Mouse (Mus musculus) bone marrow macrophage, adult 2 months (primary cell): ENCODE data around the gene Atp6ap1l. TPM values are rescaled to one million over a fixed set of nuclear protein-coding genes. Genes with fewer than 3 reads are reported as not detected.
A peak's percentile ranks its signal among the peaks of the same experiment; 100 is the strongest.
"Not testable (repeated sequence)": the region's sequence is repeated elsewhere in the genome, so short reads cannot be mapped to it uniquely, and the experiment has no call there.

Source experiments
- H3K27ac ChIP-seq: 2 replicates; pipeline ENCODE4 v1.5.1; 2012; ENCODE audit warnings: low read depth, low read length; ENCODE audit not compliant: insufficient read depth
- H3K4me1 ChIP-seq: 2 replicates; pipeline ENCODE4 v1.6.1; 2012; ENCODE audit warnings: low read length; ENCODE audit not compliant: control insufficient read depth, insufficient read depth
- H3K4me3 ChIP-seq: 2 replicates; pipeline ENCODE4 v1.5.1; 2012; ENCODE audit warnings: mild to moderate bottlenecking, low read length, moderate library complexity; ENCODE audit not compliant: insufficient read depth
- CTCF ChIP-seq: IDR thresholded peaks from 2 replicates; pipeline ENCODE4 v1.5.1; 2012; ENCODE audit warnings: low read depth, mild to moderate bottlenecking, low read length, moderate library complexity
- POLR2A ChIP-seq: IDR thresholded peaks from 2 replicates; pipeline ENCODE4 v1.6.1; 2012; ENCODE audit warnings: mild to moderate bottlenecking, low read depth, low read length, borderline replicate concordance
- polyA plus RNA-seq: library from polyadenylated mRNA; stranded (reverse); fragments of >200 nt; gene quantifications from 2 replicates; pipeline ENCODE4 v1.2.4, GENCODE M21; 2012; ENCODE audit not compliant: missing spikeins, insufficient read depth, insufficient read length

Atp6ap1l gene
- polyA plus RNA-seq = not detected in 2 replicates

GRCm38 (mm10) chr13:90905176-90905575 lies at the start of gene Atp6ap1l:
Atp6ap1l (minus strand) TSS chr13:90905355.
- Histone ChIP-seq H3K4me3 (no peak within 1 kb of the TSS), H3K4me1 (no peaks in the 10 kb centered on the region), H3K27ac (no peak within 1 kb of the TSS)
- TF ChIP-seq CTCF (no peak), POLR2A (no peak)

- no peak overlapping the region for H3K4me3 ChIP-seq
- H3K27ac ChIP-seq = no peak overlapping the region
- H3K4me1 ChIP-seq = no peaks in the 10 kb centered on the region
- TF ChIP-seq POLR2A (no peak), CTCF (no peak)
Observed at GRCm38 (mm10) chr13:90939600-90939999, 34.4 kb upstream of the Atp6ap1l start.

DNA sequence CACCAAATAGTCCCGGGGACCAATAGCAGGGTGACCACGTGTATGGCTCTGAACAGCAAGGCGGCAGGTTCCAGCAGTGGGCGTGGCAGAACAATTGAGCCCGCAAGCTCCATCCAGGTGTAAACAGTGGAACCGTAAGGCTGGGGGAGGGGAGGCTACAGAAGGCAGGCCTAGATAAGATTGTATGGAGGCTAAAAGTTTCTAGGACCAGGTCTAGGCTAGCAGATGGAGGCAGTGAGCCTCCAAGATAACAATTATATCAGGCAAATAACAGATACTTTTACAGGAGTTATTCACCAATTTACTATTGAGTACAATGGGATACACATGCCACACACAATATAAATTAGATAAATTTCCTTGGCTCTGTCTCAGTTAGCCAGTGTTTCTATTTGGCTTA lies 34.0 kb upstream of the Atp6ap1l start:
- H3K27ac ChIP-seq = no peak overlapping the region
- H3K4me1 ChIP-seq = no peaks in the 10 kb centered on the region
- no peak overlapping the region for H3K4me3 ChIP-seq
- no peak for TF ChIP-seq CTCF
- TF ChIP-seq POLR2A = no peak

DNA sequence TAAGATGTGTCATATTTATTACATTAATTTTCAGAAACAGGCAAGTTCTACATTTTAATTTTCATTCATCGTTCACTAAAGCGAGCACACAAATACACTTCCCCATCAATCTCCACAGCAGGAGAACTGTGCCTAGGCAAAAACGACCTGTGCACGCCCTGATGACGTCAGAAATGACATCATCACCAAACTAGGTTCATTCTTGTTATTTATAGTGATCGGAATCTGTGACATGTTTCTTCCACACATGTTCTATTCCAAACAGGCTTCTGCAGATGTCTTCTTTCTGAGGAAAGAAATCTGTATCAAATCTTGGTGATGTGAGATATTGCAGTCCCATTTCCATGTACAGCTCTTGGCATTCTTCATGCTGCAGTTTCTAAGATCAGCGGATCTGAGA lies 30.7 kb upstream of the Atp6ap1l start:
- H3K27ac ChIP-seq = no peak overlapping the region
- no peak overlapping the region for H3K4me3 ChIP-seq
- TF ChIP-seq CTCF (no peak), POLR2A (no peak)
- no peaks in the 10 kb centered on the region for H3K4me1 ChIP-seq

GRCm38 (mm10) chr13:90933256-90933655 lies 28.1 kb upstream of the Atp6ap1l start:
- no peak overlapping the region for H3K27ac ChIP-seq
- TF ChIP-seq POLR2A (no peak), CTCF (no peak)
- no peaks in the 10 kb centered on the region for H3K4me1 ChIP-seq
- no peak overlapping the region for H3K4me3 ChIP-seq

- TF ChIP-seq POLR2A (no peak), CTCF (no peak)
- Histone ChIP-seq H3K27ac (no peak overlapping the region), H3K4me3 (no peak overlapping the region), H3K4me1 (0 out of 2 replicates have a peak, but pooled peaks cover 2% of the 10 kb centered on the region)
Observed at GRCm38 (mm10) chr13:90929847-90930246, 24.7 kb upstream of the Atp6ap1l start.

DNA sequence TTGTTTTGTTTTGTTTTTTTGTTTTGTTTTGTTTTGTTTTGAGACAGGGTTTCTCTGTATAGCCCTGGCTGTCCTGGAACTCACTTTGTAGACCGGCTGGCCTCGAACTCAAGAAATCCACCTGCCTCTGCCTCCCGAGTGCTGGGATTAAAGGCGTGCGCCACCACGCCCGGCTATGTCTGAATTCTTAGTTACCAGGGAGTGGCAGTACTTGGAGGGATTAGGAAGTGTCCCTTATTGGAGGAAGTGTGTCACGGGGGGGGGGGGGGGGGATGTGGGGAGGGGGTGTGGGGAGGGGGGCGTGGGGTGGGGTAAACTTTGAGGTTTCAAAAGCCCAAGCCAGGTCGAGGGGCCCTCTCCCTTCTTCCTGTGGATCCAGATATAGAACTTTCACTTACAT lies 23.1 kb upstream of the Atp6ap1l start:
- not testable (repeated sequence) for H3K4me1 ChIP-seq, H3K4me3 ChIP-seq, H3K27ac ChIP-seq

- Histone ChIP-seq H3K4me1 (0 out of 2 replicates have a peak, but pooled peaks cover 2% of the 10 kb centered on the region), H3K4me3 (no peak overlapping the region), H3K27ac (no peak overlapping the region)
- no peak for TF ChIP-seq CTCF
- TF ChIP-seq POLR2A = no peak
Observed at GRCm38 (mm10) chr13:90926938-90927633, 21.9 kb upstream of the Atp6ap1l start.

- TF ChIP-seq POLR2A (no peak), CTCF (no peak)
- Histone ChIP-seq H3K4me3 (no peak overlapping the region), H3K4me1 (0 out of 2 replicates have a peak, but pooled peaks cover 2% of the 10 kb centered on the region), H3K27ac (no peak overlapping the region)
Observed at GRCm38 (mm10) chr13:90926125-90926765, 21.1 kb upstream of the Atp6ap1l start.

DNA sequence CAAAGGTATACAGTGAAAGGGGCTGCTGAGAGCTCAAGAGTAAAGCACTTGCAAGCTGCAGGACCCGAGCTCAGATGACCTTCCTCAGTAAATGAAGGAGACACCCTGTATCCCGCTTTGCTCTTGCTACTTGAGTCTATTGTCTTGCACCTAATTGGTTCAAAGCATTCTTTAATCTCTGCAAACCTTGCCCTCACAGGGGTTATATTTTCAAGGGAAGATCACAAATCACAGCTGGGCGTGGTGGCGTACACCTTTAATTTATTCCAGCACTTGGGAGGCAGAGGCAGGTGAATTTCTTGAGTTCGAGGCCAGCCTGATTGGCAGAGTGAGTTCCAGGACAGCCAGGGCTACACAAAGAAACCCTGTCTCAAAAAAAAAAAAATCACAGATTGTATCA lies 20.0 kb upstream of the Atp6ap1l start:
- no peak for TF ChIP-seq CTCF
- no peak for TF ChIP-seq POLR2A
- Histone ChIP-seq H3K4me3 (no peak overlapping the region), H3K4me1 (0 out of 2 replicates have a peak, but pooled peaks cover 2% of the 10 kb centered on the region), H3K27ac (no peak overlapping the region)

GRCm38 (mm10) chr13:90924072-90924471 lies 18.9 kb upstream of the Atp6ap1l start:
- Histone ChIP-seq H3K4me1 (0 out of 2 replicates have a peak, but pooled peaks cover 2% of the 10 kb centered on the region), H3K4me3 (peak overlapping the region; percentile 98), H3K27ac (peak overlapping the region; percentile 88)
- no peak for TF ChIP-seq CTCF
- TF ChIP-seq POLR2A = no peak

- Histone ChIP-seq H3K4me3 (peak overlapping the region; percentile 98), H3K27ac (peak overlapping the region; percentile 88)
- H3K4me1 ChIP-seq = not testable (repeated sequence)
Observed at GRCm38 (mm10) chr13:90923617-90924016, 18.5 kb upstream of the Atp6ap1l start.
